Mouse (Mus musculus) kidney, adult 2 months (tissue): Measurements from ENCODE around the gene Snrnp27.

Source experiments
- CTCF ChIP-seq: fragments of 200-500 bp; conservative IDR thresholded peaks from 2 replicates; pipeline ENCODE4 v1.5.1; 2011; ENCODE audit warnings: low read depth, mild to moderate bottlenecking, control low read depth, low read length, moderate library complexity, mixed read lengths; ENCODE audit not compliant: insufficient read depth, insufficient read length
- POLR2A ChIP-seq: fragments of 200-500 bp; IDR thresholded peaks from one replicate; pipeline ENCODE4 v1.6.1; 2011; ENCODE audit warnings: low read depth, low read length, control low read depth

DNA sequence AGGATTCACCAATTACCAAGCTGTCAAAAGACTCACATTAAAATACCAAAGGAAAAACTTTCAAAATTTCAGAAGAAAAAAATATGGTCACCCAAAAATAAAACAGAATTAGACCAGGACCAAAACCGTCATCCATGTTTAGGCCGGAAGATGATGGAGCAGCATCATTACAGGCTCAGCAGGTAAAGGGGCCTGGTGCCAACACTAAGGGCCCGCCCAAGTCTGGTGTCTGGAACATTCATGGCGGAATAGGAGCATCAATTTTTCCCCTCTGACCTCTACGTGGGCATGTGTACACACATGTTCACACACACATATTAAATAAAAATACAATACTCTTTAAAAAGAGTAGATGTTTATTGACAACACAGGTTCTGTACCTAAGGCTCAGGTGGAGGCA is 44.4 kb upstream of the Snrnp27 start:
- TF ChIP-seq CTCF (no peak), POLR2A (no peak)
